Mouse (Mus musculus) left cerebral cortex, adult 9 months (tissue): Measurements from ENCODE around the gene Rabep1.

ENCODE experiments used
- DNase-seq, 2 experiments: peaks; one replicate each; pipeline ENCODE4 v3.0.0; 2022; ENCODE audit warnings: low spot score in 2 of 2

Gene Rabep1

DNA sequence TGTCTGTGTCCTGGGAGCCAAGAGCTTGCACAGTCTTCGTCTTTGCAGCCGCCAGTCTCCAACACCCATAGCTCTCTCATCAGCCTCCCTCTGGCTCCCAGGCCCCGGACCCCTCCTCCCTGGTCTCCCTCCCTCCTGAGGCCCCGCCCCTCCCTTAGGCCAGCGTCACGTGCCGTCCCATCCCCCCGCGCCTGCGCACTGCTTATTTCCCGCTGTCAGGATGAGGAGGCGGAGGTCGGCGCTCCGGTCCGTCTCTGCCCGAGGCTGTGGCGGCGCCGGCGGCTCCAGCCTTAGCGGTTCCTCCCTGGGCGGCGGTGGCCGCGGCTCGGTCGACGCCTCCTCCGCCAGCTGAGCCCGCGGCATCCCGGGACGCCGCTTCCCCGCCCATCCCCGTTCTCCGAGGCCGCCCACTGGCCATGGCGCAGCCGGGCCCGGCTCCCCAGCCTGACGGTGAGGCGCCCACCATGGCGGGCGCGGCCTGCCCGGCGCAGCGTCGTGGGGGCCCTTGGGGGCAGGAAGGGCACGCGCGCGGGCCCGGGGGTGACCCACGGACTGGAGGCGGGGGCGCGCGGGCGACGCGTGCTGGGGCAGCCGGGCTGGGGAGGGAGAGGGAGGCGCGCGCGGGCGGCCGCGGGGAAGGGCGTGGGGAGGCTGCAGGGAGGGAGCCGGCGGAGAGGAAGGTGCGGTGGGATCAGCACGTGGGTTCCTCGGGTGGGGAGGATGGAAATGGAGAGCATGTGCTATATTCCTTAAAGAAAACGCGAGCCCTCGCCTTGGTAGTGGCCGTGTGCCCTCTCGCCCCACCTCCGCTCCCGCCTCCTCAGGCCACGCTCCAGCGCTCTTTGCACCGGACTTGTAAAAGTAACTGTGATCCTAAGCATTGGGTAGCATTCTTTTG, at the start of gene Rabep1:
TSS of gene Rabep1 (plus strand) at position 220 of the 898 bp plus-strand sequence.
- peak; percentile 66 to 89 for DNase-seq

DNA sequence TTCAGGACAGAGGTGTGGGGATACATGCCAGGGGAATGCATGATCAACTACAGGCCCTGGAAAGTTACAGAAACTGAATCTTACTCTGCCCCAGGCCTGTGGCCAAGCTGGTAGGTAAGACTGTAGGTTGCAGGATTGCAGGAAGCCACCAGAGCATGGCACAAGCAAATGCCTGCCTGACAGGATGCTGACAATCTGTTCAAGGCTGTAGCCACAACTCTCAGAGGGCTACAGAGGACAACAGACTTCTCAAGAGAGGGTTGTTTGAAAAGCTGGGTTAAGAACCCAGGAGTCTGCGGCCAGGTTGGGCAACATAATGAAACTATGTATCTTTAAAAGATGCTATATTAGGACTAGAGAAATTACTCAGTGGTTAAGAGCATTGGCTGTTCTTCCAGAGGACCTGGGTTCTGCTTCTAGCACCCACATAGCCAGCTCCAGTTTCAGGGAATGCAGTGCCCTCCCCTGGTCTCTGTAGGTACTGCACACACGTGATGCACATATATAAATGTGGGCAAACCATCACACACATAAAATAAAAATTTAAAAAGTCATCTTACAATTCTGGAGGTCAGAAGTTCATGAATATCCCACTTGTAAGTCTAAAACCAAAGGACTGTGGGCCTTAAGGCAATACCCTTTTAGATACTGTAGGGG, 42.2 kb upstream of the Rabep1 start:
- no peak for DNase-seq

DNA sequence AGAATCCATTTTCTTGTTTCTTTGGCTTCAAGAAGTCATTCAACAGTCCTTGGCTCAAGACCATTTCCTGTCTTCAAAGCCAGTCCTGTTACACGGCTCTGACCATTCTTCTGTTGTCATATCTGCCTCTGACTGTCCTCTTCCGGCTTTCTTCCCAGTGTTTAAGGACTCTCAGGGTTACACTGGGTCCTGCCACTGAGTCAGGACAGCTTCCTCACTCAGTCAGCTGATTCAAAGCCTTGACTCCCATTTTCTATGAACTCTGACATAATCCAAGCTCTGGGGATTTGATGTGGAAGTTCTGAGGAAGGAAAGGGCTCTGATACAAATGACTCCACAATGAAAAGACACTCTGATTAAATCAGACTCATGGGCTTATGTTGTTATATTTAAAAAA, 41.7 kb upstream of the Rabep1 start:
- no peak for DNase-seq

DNA sequence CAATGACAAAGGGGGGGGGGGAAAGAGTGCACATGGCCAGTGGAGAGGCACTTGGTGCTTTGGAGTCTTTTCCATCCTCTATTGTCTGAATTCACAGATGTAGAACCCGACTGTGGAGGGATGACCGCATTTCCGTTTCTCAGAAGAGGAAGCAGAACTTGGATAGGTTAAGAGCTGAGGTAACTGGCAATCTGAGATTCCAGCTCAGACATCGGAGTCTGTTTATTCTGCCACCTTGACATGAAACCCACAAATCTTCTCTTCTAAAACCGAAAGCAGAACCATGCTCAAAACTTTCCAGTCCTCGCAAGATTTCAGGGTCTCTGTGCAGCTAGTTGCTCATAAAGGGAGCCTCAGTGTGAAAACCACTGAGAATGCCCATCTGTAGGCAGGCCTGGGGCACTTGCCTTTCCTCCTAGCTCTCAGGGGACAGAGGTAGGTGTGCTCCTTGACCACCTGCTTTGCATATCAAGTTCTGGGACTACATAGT, 40.8 kb upstream of the Rabep1 start:
- DNase-seq = no peak

DNA sequence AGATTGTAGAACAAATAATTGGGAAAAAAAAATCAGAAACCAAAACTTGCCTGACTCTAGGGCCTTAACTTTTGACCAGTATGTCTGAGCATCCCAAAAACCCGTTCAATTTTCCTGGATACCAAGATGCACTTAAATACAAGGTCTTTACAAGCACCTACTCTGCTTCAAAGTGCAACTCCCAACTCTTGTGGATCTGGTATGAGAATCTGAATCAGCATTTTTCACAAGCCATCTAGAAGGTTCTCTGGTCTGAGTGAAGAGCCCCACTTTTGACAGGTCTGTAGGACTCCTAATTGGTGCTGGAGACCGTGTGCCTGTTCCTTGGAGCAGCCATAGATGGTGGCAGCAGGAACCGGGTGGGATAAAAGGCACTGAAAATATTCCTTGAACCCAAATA, 40.2 kb upstream of the Rabep1 start:
- no peak for DNase-seq

DNA sequence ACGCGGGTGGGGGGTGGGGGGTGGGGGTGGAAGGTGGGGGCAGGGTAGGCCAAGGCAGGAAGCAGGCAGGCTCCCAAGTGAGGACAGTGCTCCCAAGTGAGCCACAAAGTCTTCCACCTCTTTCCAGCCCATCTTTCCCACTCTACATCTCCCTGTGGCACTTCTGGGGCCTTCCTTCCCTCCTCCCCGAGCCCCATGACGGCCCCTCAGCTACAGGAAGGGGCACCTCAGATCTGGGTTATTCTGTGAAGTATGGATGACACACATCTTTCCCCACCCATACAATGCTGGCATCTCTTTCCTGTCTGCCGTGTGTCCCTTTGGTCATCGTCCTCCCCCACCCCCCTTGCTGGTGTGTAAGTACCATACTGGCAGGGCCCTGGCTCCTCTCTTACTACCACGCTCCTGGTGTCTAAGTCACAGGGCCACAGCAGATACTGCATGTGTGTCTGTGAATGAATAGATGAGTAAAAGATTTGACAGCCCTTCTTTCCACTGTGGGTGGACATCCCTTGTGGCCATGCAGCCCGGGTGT, 38.9 kb upstream of the Rabep1 start:
- DNase-seq = no peak

DNA sequence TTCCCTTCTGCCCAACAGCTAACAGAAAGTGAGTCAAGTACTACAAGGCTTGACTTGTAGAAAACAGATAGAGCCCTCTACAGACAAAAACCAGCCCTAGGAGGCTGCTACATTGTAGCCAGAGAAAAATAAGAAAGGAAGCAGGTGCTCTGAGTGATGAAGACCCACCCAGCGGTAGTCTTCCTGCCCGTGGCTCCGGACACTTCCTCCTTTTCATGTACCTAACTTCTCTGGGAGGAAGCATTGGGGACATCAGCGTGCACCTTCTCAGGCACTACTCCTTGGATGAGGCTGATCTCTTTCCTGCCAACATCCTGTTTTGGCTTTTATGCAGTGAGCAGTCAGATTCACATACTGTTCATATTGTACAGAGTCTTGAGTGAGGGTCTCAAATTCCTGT, 37.9 kb upstream of the Rabep1 start:
- DNase-seq = no peak

DNA sequence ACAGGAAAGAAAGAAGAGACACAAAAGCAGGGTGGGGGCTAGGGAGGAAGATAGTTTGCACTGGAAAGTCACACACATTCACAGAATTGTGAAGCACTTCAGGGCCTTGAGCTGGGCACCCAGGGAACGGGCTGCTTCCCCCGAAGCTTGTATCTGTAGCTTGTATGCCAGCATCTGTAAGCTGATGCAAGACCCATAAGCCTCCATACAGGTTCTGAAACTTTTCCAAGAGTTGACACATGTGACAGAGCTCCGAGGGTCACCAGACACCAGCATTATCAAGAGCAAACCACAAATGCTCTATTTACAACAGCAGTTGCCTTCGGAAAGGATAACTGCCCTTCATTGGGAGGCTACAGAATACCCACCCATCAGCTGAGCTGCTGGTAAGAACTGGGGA, 36.9 kb upstream of the Rabep1 start:
- DNase-seq = no peak

DNA sequence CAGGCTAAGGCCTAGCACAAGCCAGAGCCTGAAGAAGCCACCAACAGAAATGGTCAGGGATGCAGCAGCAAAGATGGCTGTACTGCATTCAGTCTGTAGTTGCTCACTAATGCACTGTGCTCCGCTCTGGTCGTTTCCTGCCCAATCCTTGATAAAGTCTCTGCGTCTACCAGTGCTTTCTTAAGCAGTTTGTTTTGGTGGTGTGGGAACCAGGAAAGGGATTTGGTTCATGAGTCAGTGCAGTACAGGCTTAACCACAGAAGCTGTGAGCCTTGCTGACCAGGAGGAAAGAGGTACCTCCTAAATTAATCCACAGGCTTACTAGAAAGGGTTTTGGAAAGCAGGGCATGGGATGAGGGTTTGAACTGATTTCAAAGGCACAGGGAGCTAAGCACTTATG, 36.5 kb upstream of the Rabep1 start:
- no peak for DNase-seq

DNA sequence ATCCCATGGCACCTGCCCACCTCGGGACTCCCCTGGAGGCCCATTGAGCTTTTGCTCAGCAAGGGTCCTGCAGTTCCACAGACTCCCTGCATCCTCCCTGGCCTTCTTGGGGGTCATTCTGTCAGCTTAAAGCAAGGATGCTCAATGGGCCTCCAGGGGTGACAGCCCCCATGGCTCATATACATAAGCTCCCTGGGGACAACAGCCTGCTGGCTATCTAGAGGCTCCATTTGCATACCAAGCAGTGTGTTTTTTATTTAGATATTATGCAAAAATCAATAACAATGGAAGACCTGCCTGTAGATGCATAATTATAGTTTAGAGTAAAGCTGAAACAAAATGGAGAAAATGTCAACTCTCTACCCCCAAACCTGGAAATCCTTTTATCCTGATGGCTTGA, 35.6 kb upstream of the Rabep1 start:
- no peak for DNase-seq

DNA sequence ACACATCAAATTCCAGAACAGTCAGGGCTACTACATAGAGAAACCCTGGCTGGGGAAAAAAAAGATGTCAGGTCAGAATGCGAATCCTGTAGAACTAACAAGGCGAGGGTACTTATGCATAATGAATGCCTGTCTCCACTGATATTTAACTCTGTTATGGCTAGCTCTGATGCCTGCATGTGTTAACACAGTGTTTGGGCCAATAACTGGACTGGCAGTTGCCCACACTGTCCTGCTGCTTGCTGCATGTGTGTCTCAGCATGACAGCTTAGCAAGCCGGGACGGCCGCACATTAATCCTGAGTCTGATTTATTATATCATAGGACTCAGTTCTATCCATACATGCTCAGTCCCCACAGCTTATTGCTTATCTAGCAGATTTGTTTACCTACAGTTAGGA, 33.5 kb upstream of the Rabep1 start:
- no peak for DNase-seq

DNA sequence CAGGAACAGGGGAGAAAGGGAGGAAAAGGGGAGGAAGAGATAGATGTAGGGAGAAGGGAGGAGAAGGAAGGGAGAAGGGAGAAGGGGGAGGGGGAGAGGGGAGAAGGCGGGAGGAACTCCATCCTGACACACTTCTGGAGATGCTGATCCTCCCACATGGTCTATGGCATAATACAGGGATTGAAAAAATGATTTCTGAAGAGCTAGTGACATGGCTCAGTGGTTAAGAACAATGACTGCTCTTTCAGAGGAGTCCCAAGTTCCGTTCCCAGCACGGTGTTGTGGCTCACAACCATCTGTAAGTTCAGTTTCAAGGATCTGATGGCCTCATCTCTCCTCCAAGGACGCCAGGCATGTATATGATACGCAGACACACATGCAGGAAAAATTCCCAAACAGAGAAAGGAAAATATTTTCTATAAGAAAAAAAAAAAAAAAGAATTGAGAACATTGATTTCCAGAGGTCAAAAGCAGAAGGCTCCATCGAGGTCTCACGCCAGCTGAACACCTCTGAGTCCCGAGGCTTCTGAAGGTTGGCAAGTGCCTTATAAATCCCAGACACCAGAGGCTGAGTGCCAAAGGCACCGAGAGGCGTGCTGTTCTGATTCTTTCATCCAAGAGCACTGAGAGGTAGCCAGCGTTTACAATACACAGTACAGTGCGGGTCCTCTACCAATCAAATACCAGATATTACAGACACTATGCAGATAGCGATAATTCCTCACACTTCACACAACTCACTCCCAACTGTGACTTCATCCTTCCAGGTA, 32.9 kb upstream of the Rabep1 start:
- no peak for DNase-seq

DNA sequence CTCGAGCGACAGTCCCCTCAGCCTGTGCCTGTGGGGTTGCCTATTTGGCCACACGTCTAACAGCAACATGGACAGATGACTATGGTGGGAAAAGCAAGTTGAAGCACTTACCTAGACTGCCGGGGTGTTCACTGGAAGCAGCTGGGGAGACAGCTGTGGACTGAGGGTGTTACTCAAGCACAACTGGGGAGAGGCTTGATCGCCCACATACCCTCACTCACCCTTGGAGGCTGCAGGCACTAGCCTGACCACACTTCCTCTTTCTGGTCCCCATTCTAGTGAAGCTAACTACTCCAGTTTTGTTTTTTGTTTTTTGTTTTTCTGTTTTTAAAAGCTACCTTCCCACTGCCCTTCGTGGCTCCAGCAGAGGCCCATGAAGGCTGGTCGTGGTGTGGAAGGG, 32.2 kb upstream of the Rabep1 start, which contains the start of gene Scimp:
TSS of gene Scimp (minus strand) at position 222 of the 400 bp plus-strand sequence.
- no peak for DNase-seq

DNA sequence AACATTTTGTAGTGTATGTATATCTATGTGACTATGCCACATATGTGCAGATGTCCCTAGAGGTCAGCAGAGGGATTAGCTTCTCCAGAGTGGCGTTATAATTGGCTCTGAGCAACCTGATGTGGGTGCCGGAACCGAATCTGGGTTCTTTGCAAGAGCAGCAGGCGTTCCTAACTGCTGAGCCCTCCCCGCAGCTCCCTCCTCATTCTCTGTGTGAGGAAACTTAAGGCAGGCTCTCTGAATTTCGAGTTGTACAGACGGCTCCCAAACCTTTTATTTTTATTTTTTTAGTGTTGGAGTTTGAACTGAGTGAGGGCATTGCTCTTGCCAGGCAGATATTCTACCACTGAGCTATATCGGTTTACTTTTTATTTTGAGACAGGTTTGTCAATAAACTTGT, 29.5 kb upstream of the Rabep1 start:
- no peak for DNase-seq

DNA sequence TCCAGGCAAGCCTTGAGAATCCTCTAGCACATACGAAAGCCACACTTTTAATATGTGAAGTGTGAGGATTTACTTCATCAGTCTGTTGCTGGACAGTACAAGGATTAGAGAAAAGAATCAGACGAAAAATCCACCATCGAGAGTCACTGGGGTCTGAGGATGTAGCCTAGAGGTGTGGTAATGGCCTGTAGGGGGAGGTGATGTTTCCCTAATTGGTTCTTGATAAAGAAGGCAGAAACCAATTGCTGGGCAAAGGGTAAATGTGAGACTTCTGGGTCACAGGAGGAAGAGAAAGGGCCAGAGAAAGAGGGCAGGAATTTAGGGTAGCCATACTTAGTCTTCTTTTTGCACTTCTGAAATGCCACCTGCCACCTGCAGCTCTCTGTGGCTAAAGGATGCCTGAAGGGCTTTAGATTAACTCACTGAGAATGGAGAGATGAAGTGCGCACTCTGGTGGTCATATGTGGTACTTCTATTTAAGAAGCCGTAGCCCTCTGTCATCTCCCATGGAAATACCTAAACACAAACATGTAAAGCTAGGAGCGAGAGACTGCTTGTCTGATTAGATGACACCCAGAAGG, 29.0 kb upstream of the Rabep1 start:
- DNase-seq = peak in 1 of 2 experiments; percentile 76

DNA sequence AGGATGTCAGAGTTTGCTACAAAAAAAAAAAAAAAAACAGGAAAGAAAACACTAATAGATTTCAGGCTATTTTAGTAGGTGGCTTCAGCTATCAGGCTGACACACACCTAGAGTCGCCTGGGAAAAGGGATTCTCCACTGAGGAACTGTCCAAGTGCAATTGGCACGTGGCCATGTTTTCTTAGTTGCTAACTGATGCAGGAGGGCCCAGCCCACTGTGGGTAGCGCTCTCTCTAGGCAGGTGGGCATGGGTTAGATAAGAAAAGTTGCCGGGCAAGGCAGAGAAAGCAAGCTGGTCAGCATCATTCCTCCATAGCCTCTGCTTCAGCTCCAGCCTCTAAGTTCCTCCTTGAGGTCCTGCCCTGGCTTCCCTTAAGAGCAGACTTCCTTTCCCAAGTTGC, 27.8 kb upstream of the Rabep1 start:
- DNase-seq = no peak

DNA sequence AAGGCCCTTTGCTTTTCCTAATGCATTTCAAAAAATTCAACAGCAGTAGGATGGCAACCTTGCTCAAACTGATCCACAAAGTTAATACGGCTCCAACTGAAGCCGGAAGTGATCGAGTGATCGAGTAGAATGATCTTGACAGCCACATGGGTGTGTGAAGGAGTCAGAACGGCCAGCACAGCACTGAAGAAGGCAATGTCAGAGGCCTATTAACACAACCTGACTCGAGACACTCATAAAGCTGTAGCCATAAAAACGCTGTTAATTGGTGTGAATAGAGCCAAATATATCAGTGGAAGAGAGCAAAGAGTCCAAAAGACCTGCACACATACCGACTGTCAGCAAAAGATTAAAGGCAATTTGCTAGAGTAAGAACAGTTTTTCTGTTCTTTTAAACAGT, 24.5 kb upstream of the Rabep1 start:
- no peak for DNase-seq

DNA sequence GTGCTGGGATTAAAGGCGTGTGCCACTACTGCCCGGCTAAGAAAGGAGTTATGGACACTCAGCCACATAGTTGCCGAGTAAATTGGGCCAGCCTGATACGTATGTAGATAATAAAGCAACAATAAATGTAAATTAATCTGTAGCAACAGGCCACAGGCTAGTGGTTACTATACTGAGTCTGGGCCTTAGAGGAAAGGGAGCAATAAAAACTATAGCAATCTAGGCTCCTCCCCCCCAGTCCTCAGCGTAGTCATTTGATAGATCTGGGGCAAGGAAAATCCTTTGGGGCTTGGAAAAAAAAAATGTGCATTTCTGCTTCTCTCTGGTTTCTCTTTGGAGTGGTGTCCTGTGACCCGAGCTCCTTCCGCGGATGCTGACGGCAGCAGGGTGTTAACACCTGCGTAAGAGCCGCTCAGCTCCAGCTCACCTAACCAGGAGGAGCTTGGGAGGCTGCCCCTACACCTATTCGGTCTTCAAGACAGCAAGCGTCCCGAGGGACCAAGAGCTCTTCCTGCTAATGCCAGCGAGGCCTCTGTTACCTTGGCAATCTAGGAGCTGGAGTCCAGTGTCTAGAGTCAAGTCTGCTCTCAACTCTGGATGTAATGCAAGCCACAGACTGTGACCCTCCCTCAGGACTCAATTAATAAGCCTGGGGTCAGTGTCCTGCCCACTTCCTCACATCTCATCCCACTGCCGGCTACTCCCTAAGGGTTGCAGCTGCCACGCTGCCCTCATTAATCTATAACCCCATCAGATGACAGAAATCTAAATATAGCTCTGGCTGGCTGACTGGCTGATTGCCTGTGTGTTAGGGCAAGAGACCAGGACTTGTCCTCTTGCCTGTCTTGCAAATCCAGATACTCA, 22.6 kb upstream of the Rabep1 start:
- no peak for DNase-seq

DNA sequence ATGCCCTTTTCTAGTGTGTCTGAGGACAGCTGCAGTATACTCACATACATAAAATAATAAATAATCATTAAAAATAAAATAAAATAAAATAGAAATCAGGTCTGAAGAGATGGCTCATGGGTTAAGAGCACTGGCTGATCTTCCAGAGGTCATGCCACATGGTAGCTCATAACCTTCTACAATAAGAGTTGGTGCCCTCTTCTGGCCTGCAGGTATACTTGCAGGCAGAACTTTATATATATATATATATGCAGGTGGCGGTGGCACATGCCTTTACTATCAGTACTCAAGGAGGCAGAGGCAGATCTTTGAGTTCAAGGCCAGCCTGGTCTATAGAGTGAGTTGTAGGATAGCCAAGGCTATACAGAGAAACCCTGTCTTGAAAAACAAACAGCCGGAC, 18.4 kb upstream of the Rabep1 start:
- no peak for DNase-seq

DNA sequence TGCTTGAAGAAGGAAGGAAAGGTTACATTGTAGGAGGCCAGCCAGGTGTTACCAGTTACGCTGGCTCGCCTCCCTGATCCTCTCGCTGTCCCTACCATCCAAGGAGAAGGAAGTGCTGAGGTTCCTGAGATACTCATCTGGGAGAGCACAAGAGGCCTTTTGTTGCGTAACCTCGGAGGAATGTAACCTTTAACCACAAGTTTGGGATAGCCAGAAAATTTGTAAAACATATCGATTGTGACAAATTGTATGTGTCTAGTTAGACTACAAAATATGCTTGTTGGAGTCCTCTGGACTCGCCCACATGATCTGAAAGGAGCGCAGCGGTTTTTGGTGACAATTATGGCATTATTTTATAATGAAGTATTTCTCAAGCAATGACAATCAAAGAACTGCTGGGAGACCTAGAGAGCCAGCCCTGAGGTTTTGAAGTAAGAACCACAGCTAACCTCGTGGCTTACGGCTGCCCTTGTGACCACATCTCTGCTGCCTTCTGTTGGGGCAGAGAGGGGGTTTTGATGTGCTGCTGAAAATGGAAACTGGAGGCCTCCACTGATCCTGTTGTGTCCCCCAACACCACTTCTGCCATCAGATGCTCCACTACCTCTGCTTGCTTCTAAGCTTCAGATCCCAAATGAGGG, 15.5 kb upstream of the Rabep1 start:
- no peak for DNase-seq
